Mouse (Mus musculus) heart, adult 9 months (tissue): ENCODE measurements around the gene Clcc1.
"Not testable (repeated sequence)": the region's sequence is repeated elsewhere in the genome, so short reads cannot be mapped to it uniquely, and the experiment has no call there.

ENCODE experiments used
- DNase-seq, 2 experiments: peaks; one replicate each; pipeline ENCODE4 v3.0.0; 2022; ENCODE audit warnings: low spot score in 2 of 2

The Clcc1 gene

GRCm38 (mm10) chr3:108653710-108654379, at the start of gene Clcc1:
Gene Clcc1 (plus strand): TSS chr3:108653913.
- DNase-seq: peak; percentile 95 to 96

GRCm38 (mm10) chr3:108608906-108609305, 44.8 kb upstream of the Clcc1 start:
- no peak for DNase-seq

GRCm38 (mm10) chr3:108634761-108635160, 19.0 kb upstream of the Clcc1 start:
- no peak for DNase-seq

GRCm38 (mm10) chr3:108639412-108639811, 14.3 kb upstream of the Clcc1 start:
- DNase-seq: no peak

GRCm38 (mm10) chr3:108640998-108641397, 12.7 kb upstream of the Clcc1 start:
- DNase-seq: no peak

GRCm38 (mm10) chr3:108644856-108645255, 8.9 kb upstream of the Clcc1 start:
- DNase-seq: no peak

GRCm38 (mm10) chr3:108646036-108646435, 7.7 kb upstream of the Clcc1 start:
- no peak for DNase-seq

- not testable (repeated sequence) for DNase-seq
These were observed 6.0 kb upstream of the Clcc1 start for GRCm38 (mm10) chr3:108647681-108648080.

- no peak for DNase-seq
These were observed 659 bp upstream of the Clcc1 start for GRCm38 (mm10) chr3:108652866-108653642.

- DNase-seq: no peak
These were observed 853 bp downstream of the Clcc1 start for GRCm38 (mm10) chr3:108654566-108654965.

- DNase-seq: no peak
These were observed 1.8 kb downstream of the Clcc1 start for GRCm38 (mm10) chr3:108655486-108655885.

GRCm38 (mm10) chr3:108658612-108659011, 4.9 kb downstream of the Clcc1 start:
- DNase-seq: no peak

GRCm38 (mm10) chr3:108660941-108661340, 7.2 kb downstream of the Clcc1 start:
- DNase-seq: no peak

- no peak for DNase-seq
These were observed 22.9 kb downstream of the Clcc1 start for GRCm38 (mm10) chr3:108676616-108677015.

GRCm38 (mm10) chr3:108681004-108681403, 27.3 kb downstream of the Clcc1 start:
- no peak for DNase-seq

- not testable (repeated sequence) for DNase-seq
These were observed 29.9 kb downstream of the Clcc1 start for GRCm38 (mm10) chr3:108683597-108683996.

GRCm38 (mm10) chr3:108685701-108686100, 32.0 kb downstream of the Clcc1 start:
- DNase-seq: no peak

- no peak for DNase-seq
These were observed 35.3 kb downstream of the Clcc1 start for GRCm38 (mm10) chr3:108689015-108689441.

- DNase-seq: no peak
These were observed 35.7 kb downstream of the Clcc1 start for GRCm38 (mm10) chr3:108689446-108689845.

GRCm38 (mm10) chr3:108689979-108690378, 36.3 kb downstream of the Clcc1 start:
- DNase-seq: no peak

GRCm38 (mm10) chr3:108694321-108694720, 40.6 kb downstream of the Clcc1 start:
- no peak for DNase-seq

GRCm38 (mm10) chr3:108698662-108699061, 44.9 kb downstream of the Clcc1 start:
- DNase-seq: no peak

GRCm38 (mm10) chr3:108699786-108700185, 46.1 kb downstream of the Clcc1 start:
- DNase-seq: no peak
